Mouse (Mus musculus): ENCODE data around the gene Neurod1. TPM values are rescaled to one million over a fixed set of nuclear protein-coding genes. Genes with fewer than 3 reads are reported as not detected.

Neurod1 gene
- polyA plus RNA-seq (2015; fragmentation: Nextera tagmentation; extraction: Ambion mirVana) = not detected in 2 replicates

GRCm38 (mm10) chr2:79456575-79457349 lies at the start of gene Neurod1, which contains the start of gene Cerkl:
TSS of gene Neurod1 (minus strand) at chr2:79456751.
TSS of gene Cerkl (minus strand) at chr2:79456785.
- ATAC-seq (ENCODE audit: borderline replicate concordance, extremely low read depth, low FRiP score, low TSS enrichment) = peak; percentile 46; the same call in 1 of the 2 replicates
- peaks cover 77% of the 10 kb centered on the region for H3K27me3 ChIP-seq
- H3K4me2 ChIP-seq = peak within 1 kb of the TSS; percentile 57
- H3K4me1 ChIP-seq = peaks cover 8% of the 10 kb centered on the region; the same call in 1 of the 2 replicates
- no peak within 1 kb of the TSS for H3K27ac ChIP-seq
- 2% methylated on average over 41 of the region's 42 CpGs for WGBS
- no peaks in the 10 kb centered on the region for H3K9me3 ChIP-seq
- H3K4me3 ChIP-seq = peak within 1 kb of the TSS; percentile 24
- H3K9ac ChIP-seq = no peak within 1 kb of the TSS
- H3K36me3 ChIP-seq = no peaks in the 10 kb centered on the region

GRCm38 (mm10) chr2:79498990-79499755 lies 42.6 kb upstream of the Neurod1 start:
- no peak overlapping the region for H3K4me3 ChIP-seq
- peak; percentile 19; the same call in 1 of the 2 replicates for ATAC-seq (ENCODE audit: borderline replicate concordance, extremely low read depth, low FRiP score, low TSS enrichment)
- WGBS = 24% methylated on average over 10 of the region's 10 CpGs
- H3K9me3 ChIP-seq = no peaks in the 10 kb centered on the region
- H3K36me3 ChIP-seq = no peaks in the 10 kb centered on the region
- H3K4me1 ChIP-seq = no peaks in the 10 kb centered on the region
- no peak overlapping the region for H3K9ac ChIP-seq
- no peak overlapping the region for H3K27ac ChIP-seq
- no peaks in the 10 kb centered on the region for H3K27me3 ChIP-seq
- H3K4me2 ChIP-seq = no peak overlapping the region

GRCm38 (mm10) chr2:79485127-79485526 lies 28.6 kb upstream of the Neurod1 start:
- Histone ChIP-seq H3K4me2 (no peak overlapping the region), H3K4me1 (no peaks in the 10 kb centered on the region), H3K9ac (no peak overlapping the region), H3K9me3 (no peaks in the 10 kb centered on the region), H3K27me3 (no peaks in the 10 kb centered on the region), H3K4me3 (no peak overlapping the region), H3K36me3 (no peaks in the 10 kb centered on the region), H3K27ac (no peak overlapping the region)
- WGBS = 61% methylated on average over 3 of the region's 3 CpGs
- ATAC-seq (ENCODE audit: borderline replicate concordance, extremely low read depth, low FRiP score, low TSS enrichment) = no peak

- WGBS = 87% methylated on average over 2 of the region's 2 CpGs
- Histone ChIP-seq H3K4me1 (no peaks in the 10 kb centered on the region), H3K4me3 (no peak overlapping the region), H3K27me3 (no peaks in the 10 kb centered on the region), H3K27ac (no peak overlapping the region), H3K9ac (no peak overlapping the region), H3K36me3 (no peaks in the 10 kb centered on the region), H3K9me3 (no peaks in the 10 kb centered on the region), H3K4me2 (no peak overlapping the region)
- no peak for ATAC-seq (ENCODE audit: borderline replicate concordance, extremely low read depth, low FRiP score, low TSS enrichment)
Measured at GRCm38 (mm10) chr2:79482511-79482910, 26.0 kb upstream of the Neurod1 start.

- H3K4me1 ChIP-seq = no peaks in the 10 kb centered on the region
- 77% methylated on average over 4 of the region's 4 CpGs for WGBS
- peaks cover 41% of the 10 kb centered on the region for H3K27me3 ChIP-seq
Measured at GRCm38 (mm10) chr2:79462411-79462810, 5.9 kb upstream of the Neurod1 start.

GRCm38 (mm10) chr2:79461861-79462260 lies 5.3 kb upstream of the Neurod1 start:
- Histone ChIP-seq H3K27ac (no peak overlapping the region), H3K27me3 (peaks cover 47% of the 10 kb centered on the region), H3K4me2 (no peak overlapping the region), H3K36me3 (no peaks in the 10 kb centered on the region), H3K9ac (no peak overlapping the region), H3K4me3 (no peak overlapping the region), H3K4me1 (no peaks in the 10 kb centered on the region), H3K9me3 (no peaks in the 10 kb centered on the region)
- 76% methylated on average over 2 of the region's 2 CpGs for WGBS
- ATAC-seq (ENCODE audit: borderline replicate concordance, extremely low read depth, low FRiP score, low TSS enrichment) = no peak

More at GRCm38 (mm10) chr2:79462411-79462810, 5.9 kb upstream of the Neurod1 start:
- Histone ChIP-seq H3K36me3 (no peaks in the 10 kb centered on the region), H3K9ac (no peak overlapping the region), H3K27ac (no peak overlapping the region), H3K4me2 (no peak overlapping the region), H3K4me3 (no peak overlapping the region), H3K9me3 (no peaks in the 10 kb centered on the region)
- ATAC-seq (ENCODE audit: borderline replicate concordance, extremely low read depth, low FRiP score, low TSS enrichment) = no peak

GRCm38 (mm10) chr2:79460586-79460985 lies 4.0 kb upstream of the Neurod1 start:
- no peak for ATAC-seq (ENCODE audit: borderline replicate concordance, extremely low read depth, low FRiP score, low TSS enrichment)
- H3K4me1 ChIP-seq = 0 out of 2 replicates have a peak, but pooled peaks cover 4% of the 10 kb centered on the region
- H3K9me3 ChIP-seq = no peaks in the 10 kb centered on the region
- H3K36me3 ChIP-seq = no peaks in the 10 kb centered on the region
- no peak overlapping the region for H3K4me2 ChIP-seq
- no peak overlapping the region for H3K27ac ChIP-seq
- no peak overlapping the region for H3K9ac ChIP-seq
- H3K27me3 ChIP-seq = peaks cover 59% of the 10 kb centered on the region
- H3K4me3 ChIP-seq = no peak overlapping the region
- 0% methylated on average over 2 of the region's 2 CpGs for WGBS

GRCm38 (mm10) chr2:79460107-79460506 lies 3.6 kb upstream of the Neurod1 start:
- WGBS = 12% methylated on average over 14 of the region's 14 CpGs
- H3K27ac ChIP-seq = no peak overlapping the region
- peaks cover 64% of the 10 kb centered on the region for H3K27me3 ChIP-seq
- no peak for ATAC-seq (ENCODE audit: borderline replicate concordance, extremely low read depth, low FRiP score, low TSS enrichment)
- no peak overlapping the region for H3K9ac ChIP-seq
- no peaks in the 10 kb centered on the region for H3K9me3 ChIP-seq
- 0 out of 2 replicates have a peak, but pooled peaks cover 4% of the 10 kb centered on the region for H3K4me1 ChIP-seq
- no peak overlapping the region for H3K4me2 ChIP-seq
- no peaks in the 10 kb centered on the region for H3K36me3 ChIP-seq
- no peak overlapping the region for H3K4me3 ChIP-seq

- Histone ChIP-seq H3K4me3 (no peak overlapping the region), H3K4me1 (0 out of 2 replicates have a peak, but pooled peaks cover 4% of the 10 kb centered on the region), H3K4me2 (no peak overlapping the region), H3K27ac (no peak overlapping the region), H3K27me3 (peaks cover 72% of the 10 kb centered on the region), H3K9ac (no peak overlapping the region), H3K9me3 (no peaks in the 10 kb centered on the region), H3K36me3 (no peaks in the 10 kb centered on the region)
- 2% methylated on average over 44 of the region's 44 CpGs for WGBS
- ATAC-seq (ENCODE audit: borderline replicate concordance, extremely low read depth, low FRiP score, low TSS enrichment) = no peak
Measured at GRCm38 (mm10) chr2:79459061-79460045, 2.8 kb upstream of the Neurod1 start.

- H3K4me2 ChIP-seq = no peak overlapping the region
- H3K4me3 ChIP-seq = no peak overlapping the region
- peaks cover 8% of the 10 kb centered on the region; the same call in 1 of the 2 replicates for H3K4me1 ChIP-seq
- no peaks in the 10 kb centered on the region for H3K9me3 ChIP-seq
- no peak overlapping the region for H3K9ac ChIP-seq
- no peak for ATAC-seq (ENCODE audit: borderline replicate concordance, extremely low read depth, low FRiP score, low TSS enrichment)
- no peaks in the 10 kb centered on the region for H3K36me3 ChIP-seq
- H3K27ac ChIP-seq = no peak overlapping the region
- WGBS = 26% methylated on average over 3 of the region's 3 CpGs
- H3K27me3 ChIP-seq = peaks cover 79% of the 10 kb centered on the region
Measured at GRCm38 (mm10) chr2:79457932-79458331, 1.4 kb upstream of the Neurod1 start.

GRCm38 (mm10) chr2:79457434-79457833 lies 883 bp upstream of the Neurod1 start:
- no peak overlapping the region for H3K4me3 ChIP-seq
- H3K9me3 ChIP-seq = no peaks in the 10 kb centered on the region
- no peak for ATAC-seq (ENCODE audit: borderline replicate concordance, extremely low read depth, low FRiP score, low TSS enrichment)
- no peak overlapping the region for H3K27ac ChIP-seq
- H3K4me2 ChIP-seq = no peak overlapping the region
- H3K36me3 ChIP-seq = no peaks in the 10 kb centered on the region
- 53% methylated on average over 3 of the region's 3 CpGs for WGBS
- H3K4me1 ChIP-seq = peaks cover 8% of the 10 kb centered on the region; the same call in 1 of the 2 replicates
- no peak overlapping the region for H3K9ac ChIP-seq
- peaks cover 79% of the 10 kb centered on the region for H3K27me3 ChIP-seq
